In genomic region chr4:151994228-151995171, GRCm38 (mm10) we compare ENCODE assay signal across 8 mouse cellular contexts. TPM values are rescaled to one million over a fixed set of nuclear protein-coding genes. Genes with fewer than 3 reads are reported as not detected.
DNase-seq lines count a peak whose midpoint lies in the region; ATAC-seq and TF ChIP-seq lines count a peak whose summit lies in the region.

No protein-coding gene starts in this region.

- H3K36me3 ChIP-seq in lung, embryonic 14.5 days (ENCODE audit: insufficient read depth), result peaks cover 38% of the 10 kb centered on the region
- peaks cover 24% of the 10 kb centered on the region for H3K36me3 ChIP-seq in forebrain, postnatal 0 days (ENCODE audit: insufficient read depth)
- H3K36me3 ChIP-seq in midbrain, embryonic 12.5 days, result peaks cover 26% of the 10 kb centered on the region

- 0 out of 2 replicates have a peak, but pooled peaks cover 4% of the 10 kb centered on the region for H3K4me1 ChIP-seq in lung, embryonic 14.5 days (ENCODE audit: insufficient read depth)
- no peaks in the 10 kb centered on the region for H3K4me1 ChIP-seq in forebrain, postnatal 0 days (ENCODE audit: insufficient read depth)
- H3K4me1 ChIP-seq in midbrain, embryonic 12.5 days, result peaks cover 20% of the 10 kb centered on the region

- H3K9me3 ChIP-seq in lung, embryonic 14.5 days (ENCODE audit: low read depth, low read length), result no peaks in the 10 kb centered on the region
- no peaks in the 10 kb centered on the region for H3K9me3 ChIP-seq in forebrain, postnatal 0 days (ENCODE audit: low read length)
- H3K9me3 ChIP-seq in midbrain, embryonic 12.5 days, result no peaks in the 10 kb centered on the region

- under 1% methylated on average over 58 of the region's 61 CpGs for WGBS in lung, embryonic 14.5 days
- WGBS in forebrain, postnatal 0 days, result 3% methylated on average over 60 of the region's 61 CpGs
- WGBS in midbrain, embryonic 12.5 days, result under 1% methylated on average over 60 of the region's 61 CpGs

- peak overlapping the region; percentile 99 for H3K4me3 ChIP-seq in lung, embryonic 14.5 days (ENCODE audit: low read depth, low read length)
- peak overlapping the region; percentile 95 for H3K4me3 ChIP-seq in forebrain, postnatal 0 days (ENCODE audit: low read depth, low read length)
- H3K4me3 ChIP-seq in midbrain, embryonic 12.5 days, result peak overlapping the region; percentile 100

- no peaks in the 10 kb centered on the region for H3K27me3 ChIP-seq in lung, embryonic 14.5 days (ENCODE audit: insufficient read depth, low read length)
- H3K27me3 ChIP-seq in forebrain, postnatal 0 days (ENCODE audit: insufficient read depth, low read length), result no peaks in the 10 kb centered on the region
- H3K27me3 ChIP-seq in midbrain, embryonic 12.5 days, result peaks cover 8% of the 10 kb centered on the region; the same call in 1 of the 2 replicates

- TF ChIP-seq CTCF in lung, embryonic 14.5 days (IDR thresholded peaks at IDR 0.05; ENCODE audit: low read depth), result no peak
- no peak for TF ChIP-seq CTCF in forebrain, postnatal 0 days (IDR thresholded peaks at IDR 0.05; ENCODE audit: low read depth)

- DNase-seq in lung, embryonic 14.5 days, result peak; percentile 46
- DNase-seq in lung, postnatal 14 days, result no peak
- peak; percentile 58 for DNase-seq in adrenal gland, postnatal 25 days
- DNase-seq in forebrain, postnatal 0 days, result peak; percentile 33
- peak; percentile 70 for DNase-seq in kidney, postnatal 10 days
- DNase-seq in T-cell, adult 2 months (ENCODE audit: low spot score), result no peak
- no peak for DNase-seq in MN1 (ENCODE audit: low spot score)

- peak overlapping the region; percentile 88 for H3K27ac ChIP-seq in lung, embryonic 14.5 days (ENCODE audit: low read depth)
- H3K27ac ChIP-seq in forebrain, postnatal 0 days (ENCODE audit: low read depth, low read length), result 0 out of 2 replicates have a peak overlapping the region, but pooled peaks have one; percentile 5
- H3K27ac ChIP-seq in midbrain, embryonic 12.5 days (replicated peaks), result peak overlapping the region; percentile 76

- no peak for ATAC-seq in lung, embryonic 14.5 days (ENCODE audit: insufficient read depth)
- no peak for ATAC-seq in forebrain, postnatal 0 days
- no peak for ATAC-seq in midbrain, embryonic 12.5 days (ENCODE audit: low FRiP score, low read depth)

- H3K9ac ChIP-seq in lung, embryonic 14.5 days, result peak overlapping the region; percentile 88
- peak overlapping the region; percentile 77 for H3K9ac ChIP-seq in forebrain, postnatal 0 days
- peak overlapping the region; percentile 96 for H3K9ac ChIP-seq in midbrain, embryonic 12.5 days (replicated peaks)

- H3K4me2 ChIP-seq in lung, embryonic 14.5 days, result peak overlapping the region; percentile 91
- H3K4me2 ChIP-seq in forebrain, postnatal 0 days (ENCODE audit: low read depth), result peak overlapping the region; percentile 86
- H3K4me2 ChIP-seq in midbrain, embryonic 12.5 days (replicated peaks), result peak overlapping the region; percentile 87

RNA-seq across cellular contexts. Expression of gene Phf13, which starts 1.6 kb away (rescaled TPM):
- 28.4 and 32.3 TPM in 2 replicates for polyA plus RNA-seq in lung, embryonic 14.5 days (2014; fragmentation: Nextera tagmentation; extraction: Ambion mirVana)
- 14.4 and 19.0 TPM in 2 replicates for total RNA-seq in adrenal gland, postnatal 25 days (2021)
- total RNA-seq in forebrain, postnatal 0 days (2014; rRNA removed), result 15.7 and 17.1 TPM in 2 replicates
- 11.0 and 17.2 TPM in 2 replicates for polyA plus RNA-seq in forebrain, postnatal 0 days (2015; fragmentation: Nextera tagmentation; extraction: Ambion mirVana)
- polyA plus RNA-seq in midbrain, embryonic 12.5 days (2016; fragmentation: Nextera tagmentation; extraction: Ambion mirVana), result 25.8 and 28.9 TPM in 2 replicates

RNA-seq across cellular contexts. Expression of gene Thap3, which starts 5.7 kb away (rescaled TPM):
- 27.2 and 31.2 TPM in 2 replicates for polyA plus RNA-seq in lung, embryonic 14.5 days (2014; fragmentation: Nextera tagmentation; extraction: Ambion mirVana)
- total RNA-seq in adrenal gland, postnatal 25 days (2021), result 24.3 and 32.8 TPM in 2 replicates
- 19.7 and 22.3 TPM in 2 replicates for total RNA-seq in forebrain, postnatal 0 days (2014; rRNA removed)
- polyA plus RNA-seq in forebrain, postnatal 0 days (2015; fragmentation: Nextera tagmentation; extraction: Ambion mirVana), result 48.8 and 52.2 TPM in 2 replicates
- polyA plus RNA-seq in midbrain, embryonic 12.5 days (2016; fragmentation: Nextera tagmentation; extraction: Ambion mirVana), result 30.9 and 33.9 TPM in 2 replicates

RNA-seq across cellular contexts. Expression of gene Klhl21, which starts 14.1 kb away (rescaled TPM):
- 10.3 and 10.6 TPM in 2 replicates for polyA plus RNA-seq in lung, embryonic 14.5 days (2014; fragmentation: Nextera tagmentation; extraction: Ambion mirVana)
- 24.8 and 28.5 TPM in 2 replicates for total RNA-seq in adrenal gland, postnatal 25 days (2021)
- total RNA-seq in forebrain, postnatal 0 days (2014; rRNA removed), result 5.0 and 8.1 TPM in 2 replicates
- 2.6 and 3.4 TPM in 2 replicates for polyA plus RNA-seq in forebrain, postnatal 0 days (2015; fragmentation: Nextera tagmentation; extraction: Ambion mirVana)
- polyA plus RNA-seq in midbrain, embryonic 12.5 days (2016; fragmentation: Nextera tagmentation; extraction: Ambion mirVana), result 4.7 and 5.4 TPM in 2 replicates

RNA-seq across cellular contexts. Expression of gene Zbtb48, which starts 33.0 kb away (rescaled TPM):
- 22.7 and 26.8 TPM in 2 replicates for polyA plus RNA-seq in lung, embryonic 14.5 days (2014; fragmentation: Nextera tagmentation; extraction: Ambion mirVana)
- total RNA-seq in adrenal gland, postnatal 25 days (2021), result 11.0 and 11.6 TPM in 2 replicates
- 10.5 and 10.9 TPM in 2 replicates for total RNA-seq in forebrain, postnatal 0 days (2014; rRNA removed)
- polyA plus RNA-seq in forebrain, postnatal 0 days (2015; fragmentation: Nextera tagmentation; extraction: Ambion mirVana), result 13.5 and 14.2 TPM in 2 replicates
- polyA plus RNA-seq in midbrain, embryonic 12.5 days (2016; fragmentation: Nextera tagmentation; extraction: Ambion mirVana), result 20.8 and 23.4 TPM in 2 replicates

RNA-seq across cellular contexts. Expression of gene Tas1r1, which starts 43.9 kb away (rescaled TPM):
- polyA plus RNA-seq in lung, embryonic 14.5 days (2014; fragmentation: Nextera tagmentation; extraction: Ambion mirVana), result 0.23 and 0.30 TPM in 2 replicates
- 0.09 TPM in 1 of 2 replicates, not detected in the other for total RNA-seq in adrenal gland, postnatal 25 days (2021)
- total RNA-seq in forebrain, postnatal 0 days (2014; rRNA removed), result 0.54 and 1.00 TPM in 2 replicates
- polyA plus RNA-seq in forebrain, postnatal 0 days (2015; fragmentation: Nextera tagmentation; extraction: Ambion mirVana), result 1.1 and 1.5 TPM in 2 replicates
- 0.59 and 1.3 TPM in 2 replicates for polyA plus RNA-seq in midbrain, embryonic 12.5 days (2016; fragmentation: Nextera tagmentation; extraction: Ambion mirVana)

Comparison
In these comparisons a context has a peak if more than half of its experiments do, and no peak if none do; other contexts are left out.
1. DNase-seq: peak in lung, embryonic 14.5 days (single experiment), adrenal gland, postnatal 25 days (single experiment), forebrain, postnatal 0 days (single experiment) and kidney, postnatal 10 days (single experiment); none in lung, postnatal 14 days (single experiment), T-cell, adult 2 months (single experiment) and MN1 (single experiment).
2. H3K27ac ChIP-seq: peak in every context shown above with its lines; median percentile 88 in lung, embryonic 14.5 days; 76 in midbrain, embryonic 12.5 days; 5 in forebrain, postnatal 0 days.
3. Peak in every context shown above with its lines, with median percentiles within 50 percentile points of each other: H3K4me2 ChIP-seq, H3K4me3 ChIP-seq and H3K9ac ChIP-seq.